Mouse (Mus musculus): Measurements from ENCODE around the gene Il1a.

Gene Il1a

DNA sequence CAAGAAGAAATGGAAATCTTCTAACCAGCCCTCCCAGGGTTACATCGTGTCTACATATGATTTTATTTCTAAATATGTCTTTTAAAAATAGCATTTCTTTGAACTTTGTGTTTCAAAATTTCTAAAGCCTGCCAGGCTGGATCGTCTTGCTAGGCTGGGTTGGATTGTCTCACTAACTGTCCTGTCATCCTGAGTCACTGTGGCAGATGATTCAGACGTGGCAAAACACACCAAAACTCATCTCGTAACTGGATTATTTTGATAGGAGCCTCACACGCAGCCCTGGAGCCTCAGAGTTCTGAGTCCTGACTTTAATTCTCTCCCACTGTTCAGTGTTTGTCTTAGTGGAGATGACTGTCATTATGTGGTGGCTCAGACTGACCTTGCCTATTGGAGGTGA is 46.7 kb downstream of the Il1a start:
- DNase-seq (ENCODE audit: extremely low spot score, low spot score), result no peak

DNA sequence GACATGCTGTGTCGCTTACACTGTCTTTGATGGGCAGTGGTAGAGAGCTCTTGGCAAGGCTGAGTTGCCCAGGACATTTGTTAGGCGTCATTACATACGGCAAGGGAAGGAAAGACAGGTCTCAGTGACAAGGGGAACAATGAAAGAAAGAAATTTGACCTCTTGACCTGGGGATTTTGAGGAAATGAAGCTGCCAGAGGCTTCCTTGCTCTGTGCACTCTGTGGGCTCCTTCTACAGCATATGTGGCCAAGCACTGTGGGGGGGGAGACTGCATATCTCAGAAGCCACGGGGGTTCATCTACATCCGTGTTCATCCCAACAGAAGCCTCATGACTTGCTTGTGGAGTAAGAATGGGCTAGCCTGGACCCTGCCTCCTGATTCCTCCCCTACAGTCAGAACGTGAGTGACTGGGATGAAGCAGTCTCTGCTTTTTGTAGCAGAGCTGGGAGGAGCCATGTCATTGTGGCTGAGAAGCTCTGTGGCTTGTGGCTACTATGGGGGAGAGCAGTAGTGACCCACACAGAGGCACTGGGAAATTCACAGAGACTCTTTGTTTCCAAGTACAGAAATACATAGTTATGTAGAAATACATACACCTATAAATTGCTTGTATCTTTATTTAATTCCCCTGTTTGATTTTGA is 48.5 kb downstream of the Il1a start:
- no peak for DNase-seq (ENCODE audit: extremely low spot score, low spot score)

- no peak for DNase-seq (ENCODE audit: extremely low spot score, low spot score)
These were observed 49.1 kb downstream of the Il1a start for GRCm38 (mm10) chr2:129260646-129261045.

GRCm38 (mm10) chr2:129258475-129259211 is 51.1 kb downstream of the Il1a start:
- peak; percentile 50 for DNase-seq (ENCODE audit: extremely low spot score, low spot score)

DNA sequence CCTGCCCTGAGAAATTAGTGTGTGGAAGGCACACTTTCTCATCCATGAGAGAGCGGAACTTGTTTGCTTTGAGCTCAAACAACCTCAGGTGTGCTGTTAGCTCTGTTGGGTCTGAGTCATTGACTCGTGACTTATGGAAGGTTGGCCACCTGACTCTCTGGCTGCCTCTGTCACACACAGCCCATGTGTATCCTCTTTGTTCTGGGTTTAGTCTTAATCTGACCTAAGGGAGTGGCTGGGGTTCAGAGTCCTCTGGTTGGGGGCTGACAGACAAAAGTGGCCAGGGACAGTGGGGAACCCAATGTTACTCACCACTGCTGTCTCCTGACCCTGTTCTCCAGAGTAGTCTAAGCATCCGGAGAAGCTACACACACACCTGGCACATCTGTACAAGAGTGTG is 51.7 kb downstream of the Il1a start:
- DNase-seq (ENCODE audit: extremely low spot score, low spot score), result no peak

GRCm38 (mm10) chr2:129256006-129256405 is 53.8 kb downstream of the Il1a start:
- DNase-seq (ENCODE audit: extremely low spot score, low spot score), result no peak

- no peak for DNase-seq (ENCODE audit: extremely low spot score, low spot score)
These were observed 55.7 kb downstream of the Il1a start for GRCm38 (mm10) chr2:129254076-129254475.

GRCm38 (mm10) chr2:129253631-129253970 is 56.2 kb downstream of the Il1a start:
- DNase-seq (ENCODE audit: extremely low spot score, low spot score), result no peak

GRCm38 (mm10) chr2:129252836-129253630 is 56.7 kb downstream of the Il1a start:
- DNase-seq (ENCODE audit: extremely low spot score, low spot score), result no peak

Measured in neural tube, embryonic 10.5 days (tissue).